ENCODE assay signal across 14 mouse cellular contexts in the genomic region with DNA sequence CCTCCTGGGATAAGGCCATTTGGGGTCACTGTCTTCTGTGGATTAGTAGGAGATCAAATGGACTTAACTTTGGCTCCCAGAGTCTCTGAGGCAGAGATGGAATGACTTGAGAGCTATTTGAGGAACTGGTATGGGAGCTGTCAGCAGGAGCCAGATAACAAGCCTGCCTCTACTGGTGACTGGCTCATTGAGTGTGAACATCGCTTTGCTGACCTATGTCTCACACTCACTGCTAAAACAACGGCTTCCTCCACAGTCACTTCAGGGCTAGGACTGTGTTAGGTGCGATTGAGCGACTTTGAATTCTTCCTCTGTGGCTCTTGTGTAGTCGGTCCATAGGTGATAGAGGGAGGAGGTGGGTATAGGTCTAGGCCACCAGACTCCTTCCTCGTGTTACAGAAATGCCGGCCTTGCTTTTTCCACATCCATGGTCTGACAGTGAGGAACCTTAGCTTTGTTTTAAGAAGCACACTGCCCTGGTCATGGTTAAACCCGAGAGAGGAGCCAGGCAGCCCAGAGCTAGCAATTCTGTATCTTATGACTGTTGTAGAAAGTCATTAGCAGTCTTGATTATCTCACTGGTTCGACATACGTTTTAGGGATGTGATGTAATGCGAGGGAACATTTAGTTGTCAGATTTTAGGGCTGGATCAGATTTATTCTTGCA.
DNase-seq lines count a peak whose midpoint lies in the region; ATAC-seq lines count a peak whose summit lies in the region.
"Had no signal": no experiment of that assay in that cellular context is flagged by ENCODE, and none has a peak within 500 bp of the region (broad histone marks: within the 10 kb centered on the region; RNA-seq: fewer than 3 reads in every experiment).

No protein-coding gene starts in this region.

- no peaks in the 10 kb centered on the region for H3K27me3 ChIP-seq in heart, embryonic 11.5 days (ENCODE audit: control insufficient read depth, insufficient read depth, low read length)
- no peaks in the 10 kb centered on the region for H3K27me3 ChIP-seq in neural tube, embryonic 11.5 days (ENCODE audit: control insufficient read depth, insufficient read depth, low read length)
- H3K27me3 ChIP-seq: kidney, embryonic 15.5 days; limb, embryonic 15.5 days; lung, embryonic 15.5 days; midbrain, embryonic 12.5 days had no signal

- WGBS in heart, embryonic 11.5 days (ENCODE audit: insufficient replicate concordance), result 36% methylated on average over 11 of the region's 11 CpGs
- 83% methylated on average over 11 of the region's 11 CpGs for WGBS in neural tube, embryonic 11.5 days

- no peak overlapping the region for H3K4me3 ChIP-seq in heart, embryonic 11.5 days (ENCODE audit: low read depth, low read length)
- H3K4me3 ChIP-seq in neural tube, embryonic 11.5 days (ENCODE audit: low read depth, low read length), result no peak overlapping the region
- H3K4me3 ChIP-seq: kidney, embryonic 15.5 days; limb, embryonic 15.5 days; lung, embryonic 15.5 days; midbrain, embryonic 12.5 days had no signal

- DNase-seq in embryo, embryonic 10 days (ENCODE audit: low spot score), result peak; percentile 33
- no peak for DNase-seq in embryo, embryonic 11 days
- DNase-seq in heart, adult 8-10 months (ENCODE audit: low spot score), result no peak
- no peak for DNase-seq in neural tube, embryonic 11.5 days (ENCODE audit: low spot score)
- DNase-seq in neural tube, embryonic 10.5 days (ENCODE audit: extremely low spot score, low spot score), result no peak
- no peak for DNase-seq in left cerebral cortex, adult 8-10 months (ENCODE audit: low spot score in 2 of 2)
- no peak for DNase-seq in thymus, postnatal 36 days
- DNase-seq: adrenal gland, postnatal 14 days; spleen, adult 18-20 months had no signal

- no peaks in the 10 kb centered on the region for H3K36me3 ChIP-seq in heart, embryonic 11.5 days (ENCODE audit: control insufficient read depth, insufficient read depth, low read length)
- no peaks in the 10 kb centered on the region for H3K36me3 ChIP-seq in neural tube, embryonic 11.5 days (ENCODE audit: control insufficient read depth, insufficient read depth, low read length)
- H3K36me3 ChIP-seq: kidney, embryonic 15.5 days; limb, embryonic 15.5 days; lung, embryonic 15.5 days; midbrain, embryonic 12.5 days had no signal

- peak overlapping the region; percentile 77 for H3K27ac ChIP-seq in heart, embryonic 11.5 days (ENCODE audit: low read depth, low read length)
- H3K27ac ChIP-seq in neural tube, embryonic 11.5 days (ENCODE audit: low read depth, low read length), result no peak overlapping the region
- H3K27ac ChIP-seq: kidney, embryonic 15.5 days; limb, embryonic 15.5 days; lung, embryonic 15.5 days; midbrain, embryonic 12.5 days had no signal

- peak; percentile 53; the same call in 1 of the 2 replicates for ATAC-seq in heart, embryonic 11.5 days (replicated peaks; ENCODE audit: insufficient number of reproducible peaks, low FRiP score, low TSS enrichment)
- peak; percentile 27; the same call in 1 of the 2 replicates for ATAC-seq in neural tube, embryonic 11.5 days (ENCODE audit: insufficient read depth, low FRiP score, low TSS enrichment)

- H3K4me2 ChIP-seq in heart, embryonic 11.5 days, result no peak overlapping the region
- H3K4me2 ChIP-seq in neural tube, embryonic 11.5 days (ENCODE audit: low read depth), result no peak overlapping the region
- H3K4me2 ChIP-seq: kidney, embryonic 15.5 days; limb, embryonic 15.5 days; lung, embryonic 15.5 days; midbrain, embryonic 12.5 days had no signal

- H3K4me1 ChIP-seq in heart, embryonic 11.5 days (ENCODE audit: control insufficient read depth, insufficient read depth, low read length), result peaks cover 43% of the 10 kb centered on the region
- peaks cover 2% of the 10 kb centered on the region; the same call in 1 of the 2 replicates for H3K4me1 ChIP-seq in neural tube, embryonic 11.5 days (ENCODE audit: control insufficient read depth, insufficient read depth, low read length)
- H3K4me1 ChIP-seq: lung, embryonic 15.5 days; midbrain, embryonic 12.5 days had no signal

- no peaks in the 10 kb centered on the region for H3K9me3 ChIP-seq in heart, embryonic 11.5 days (replicated peaks; ENCODE audit: control insufficient read depth, low read length)
- H3K9me3 ChIP-seq in neural tube, embryonic 11.5 days (ENCODE audit: control insufficient read depth, low read length), result no peaks in the 10 kb centered on the region
- H3K9me3 ChIP-seq: kidney, embryonic 15.5 days; limb, embryonic 15.5 days; lung, embryonic 15.5 days; midbrain, embryonic 12.5 days had no signal

- H3K9ac ChIP-seq in heart, embryonic 11.5 days (ENCODE audit: low read depth, low read length), result no peak overlapping the region
- H3K9ac ChIP-seq in neural tube, embryonic 11.5 days (ENCODE audit: low read length), result no peak overlapping the region
- H3K9ac ChIP-seq: kidney, embryonic 15.5 days; limb, embryonic 15.5 days; lung, embryonic 15.5 days; midbrain, embryonic 12.5 days had no signal
